Mouse (Mus musculus) hindbrain, embryonic 12.5 days (tissue): ENCODE results near the gene Epha4. TPM values are rescaled to one million over a fixed set of nuclear protein-coding genes. Genes with fewer than 3 reads are reported as not detected.

ENCODE experiments used
- ATAC-seq: fragments of 200-750 bp; cut with Nextera tagmentation; 2 replicates; pipeline ENCODE4 v1.8.0; 2017; ENCODE audit warnings: moderate TSS enrichment; ENCODE audit not compliant: low FRiP score
- H3K27ac ChIP-seq: fragments of 300-500 bp; sonication (generic); 2 replicates; pipeline ENCODE4 v1.5.1; 2016; ENCODE audit warnings: mild to moderate bottlenecking
- H3K27me3 ChIP-seq: fragments of 300-500 bp; sonication (generic); 2 replicates; pipeline ENCODE4 v1.6.1; 2016; ENCODE audit warnings: mild to moderate bottlenecking
- H3K36me3 ChIP-seq: fragments of 300-500 bp; sonication (generic); 2 replicates; pipeline ENCODE4 v1.6.1; 2016; ENCODE audit warnings: mild to moderate bottlenecking
- H3K4me1 ChIP-seq: fragments of 300-500 bp; sonication (generic); 2 replicates; pipeline ENCODE4 v1.6.1; 2016
- H3K4me2 ChIP-seq: fragments of 300-500 bp; sonication (generic); replicated peaks from 2 replicates; pipeline ENCODE4 v1.6.1; 2016; ENCODE audit warnings: mild to moderate bottlenecking
- H3K4me3 ChIP-seq: fragments of 300-500 bp; sonication (generic); 2 replicates; pipeline ENCODE4 v1.5.1; 2016; ENCODE audit warnings: mild to moderate bottlenecking
- H3K9ac ChIP-seq: fragments of 300-500 bp; sonication (generic); 2 replicates; pipeline ENCODE4 v1.6.1; 2016; ENCODE audit warnings: mild to moderate bottlenecking, moderate library complexity
- H3K9me3 ChIP-seq: fragments of 300-500 bp; sonication (generic); replicated peaks from 2 replicates; pipeline ENCODE4 v1.6.1; 2016; ENCODE audit warnings: mild to moderate bottlenecking
- WGBS: fragments of 180-500 bp; shearing (Covaris S2); methylation state at CpG from one replicate; pipeline ENCODE4 v1.1.7; 2016; 5-methylcytosine and 5-hydroxymethylcytosine counted together
- polyA plus RNA-seq: library from polyadenylated mRNA; unstranded; fragments of >200 nt; fragmentation: Nextera tagmentation; extraction: Ambion mirVana; gene quantifications from 2 replicates; pipeline ENCODE4 v1.2.1, GENCODE M21; 2016

The Epha4 gene
- polyA plus RNA-seq, 1 experiment from 2014 or later = 34.5 TPM

- H3K9ac ChIP-seq = no peak overlapping the region
- no peak overlapping the region for H3K4me3 ChIP-seq
- no peaks in the 10 kb centered on the region for H3K9me3 ChIP-seq
- H3K4me1 ChIP-seq = peaks cover 43% of the 10 kb centered on the region
- 91% methylated on average over 8 of the region's 8 CpGs for WGBS
- ATAC-seq = no peak
- H3K36me3 ChIP-seq = no peaks in the 10 kb centered on the region
- no peak overlapping the region for H3K27ac ChIP-seq
- H3K4me2 ChIP-seq = no peak overlapping the region
- no peaks in the 10 kb centered on the region for H3K27me3 ChIP-seq
Measured at GRCm38 (mm10) chr1:77409509-77409908, 105.4 kb downstream of the Epha4 start.

- no peaks in the 10 kb centered on the region for H3K9me3 ChIP-seq
- H3K27me3 ChIP-seq = no peaks in the 10 kb centered on the region
- peaks cover 45% of the 10 kb centered on the region for H3K4me1 ChIP-seq
- no peak overlapping the region for H3K4me3 ChIP-seq
- H3K27ac ChIP-seq = no peak overlapping the region
- no peaks in the 10 kb centered on the region for H3K36me3 ChIP-seq
- ATAC-seq = no peak
- H3K9ac ChIP-seq = no peak overlapping the region
- H3K4me2 ChIP-seq = no peak overlapping the region
- 50% methylated on average over 9 of the region's 9 CpGs for WGBS
Measured at GRCm38 (mm10) chr1:77407417-77407816, 107.5 kb downstream of the Epha4 start.

GRCm38 (mm10) chr1:77406631-77407030 lies 108.3 kb downstream of the Epha4 start:
- Histone ChIP-seq H3K4me2 (no peak overlapping the region), H3K27me3 (no peaks in the 10 kb centered on the region), H3K27ac (no peak overlapping the region), H3K4me3 (no peak overlapping the region), H3K9ac (no peak overlapping the region), H3K9me3 (no peaks in the 10 kb centered on the region), H3K4me1 (peaks cover 46% of the 10 kb centered on the region), H3K36me3 (no peaks in the 10 kb centered on the region)
- WGBS = 29% methylated on average over 9 of the region's 9 CpGs
- no peak for ATAC-seq

GRCm38 (mm10) chr1:77404537-77404936 lies 110.4 kb downstream of the Epha4 start:
- peaks cover 38% of the 10 kb centered on the region for H3K4me1 ChIP-seq
- H3K9ac ChIP-seq = no peak overlapping the region
- H3K36me3 ChIP-seq = peaks cover 2% of the 10 kb centered on the region
- no peak for ATAC-seq
- WGBS = 71% methylated on average over 10 of the region's 10 CpGs
- no peak overlapping the region for H3K27ac ChIP-seq
- H3K4me3 ChIP-seq = no peak overlapping the region
- H3K4me2 ChIP-seq = no peak overlapping the region
- H3K9me3 ChIP-seq = no peaks in the 10 kb centered on the region
- H3K27me3 ChIP-seq = no peaks in the 10 kb centered on the region

- ATAC-seq = no peak
Measured at GRCm38 (mm10) chr1:77402942-77403341, 111.9 kb downstream of the Epha4 start.

GRCm38 (mm10) chr1:77401465-77401864 lies 113.4 kb downstream of the Epha4 start:
- H3K36me3 ChIP-seq = peaks cover 14% of the 10 kb centered on the region
- no peak overlapping the region for H3K9ac ChIP-seq
- no peak for ATAC-seq
- no peak overlapping the region for H3K4me2 ChIP-seq
- H3K4me3 ChIP-seq = no peak overlapping the region
- H3K27me3 ChIP-seq = no peaks in the 10 kb centered on the region
- peaks cover 23% of the 10 kb centered on the region for H3K4me1 ChIP-seq
- WGBS = 85% methylated on average over 1 of the region's 1 CpGs
- no peak overlapping the region for H3K27ac ChIP-seq
- no peaks in the 10 kb centered on the region for H3K9me3 ChIP-seq

More at GRCm38 (mm10) chr1:77402942-77403341, 111.9 kb downstream of the Epha4 start:
- H3K27me3 ChIP-seq = no peaks in the 10 kb centered on the region
- no peak overlapping the region for H3K27ac ChIP-seq
- peaks cover 34% of the 10 kb centered on the region for H3K4me1 ChIP-seq
- H3K36me3 ChIP-seq = peaks cover 9% of the 10 kb centered on the region
- no peaks in the 10 kb centered on the region for H3K9me3 ChIP-seq
- H3K9ac ChIP-seq = no peak overlapping the region
- H3K4me3 ChIP-seq = no peak overlapping the region
- 71% methylated on average over 4 of the region's 4 CpGs for WGBS
- H3K4me2 ChIP-seq = no peak overlapping the region

GRCm38 (mm10) chr1:77391590-77391989 lies 123.3 kb downstream of the Epha4 start:
- Histone ChIP-seq H3K27me3 (no peaks in the 10 kb centered on the region), H3K4me2 (no peak overlapping the region), H3K4me1 (peaks cover 21% of the 10 kb centered on the region), H3K27ac (no peak overlapping the region), H3K4me3 (no peak overlapping the region), H3K36me3 (no peaks in the 10 kb centered on the region; the same call in 1 of the 2 replicates), H3K9me3 (no peaks in the 10 kb centered on the region), H3K9ac (no peak overlapping the region)
- WGBS = 89% methylated on average over 6 of the region's 6 CpGs
- no peak for ATAC-seq

- 89% methylated on average over 2 of the region's 2 CpGs for WGBS
- Histone ChIP-seq H3K36me3 (no peaks in the 10 kb centered on the region; the same call in 1 of the 2 replicates), H3K9me3 (no peaks in the 10 kb centered on the region), H3K27me3 (no peaks in the 10 kb centered on the region), H3K4me1 (peaks cover 30% of the 10 kb centered on the region), H3K4me3 (no peak overlapping the region), H3K27ac (no peak overlapping the region), H3K9ac (no peak overlapping the region), H3K4me2 (no peak overlapping the region)
- no peak for ATAC-seq
Measured at GRCm38 (mm10) chr1:77389069-77389468, 125.8 kb downstream of the Epha4 start.

GRCm38 (mm10) chr1:77388556-77388955 lies 126.3 kb downstream of the Epha4 start:
- no peaks in the 10 kb centered on the region; the same call in 1 of the 2 replicates for H3K36me3 ChIP-seq
- H3K9ac ChIP-seq = no peak overlapping the region
- H3K27ac ChIP-seq = no peak overlapping the region
- H3K9me3 ChIP-seq = no peaks in the 10 kb centered on the region
- no peaks in the 10 kb centered on the region for H3K27me3 ChIP-seq
- H3K4me2 ChIP-seq = no peak overlapping the region
- no peak overlapping the region for H3K4me3 ChIP-seq
- 83% methylated on average over 4 of the region's 4 CpGs for WGBS
- H3K4me1 ChIP-seq = peaks cover 35% of the 10 kb centered on the region
- ATAC-seq = no peak

GRCm38 (mm10) chr1:77385613-77386012 lies 129.3 kb downstream of the Epha4 start:
- Histone ChIP-seq H3K27me3 (no peaks in the 10 kb centered on the region), H3K27ac (no peak overlapping the region), H3K36me3 (peaks cover 8% of the 10 kb centered on the region; the same call in 1 of the 2 replicates), H3K4me3 (no peak overlapping the region), H3K9me3 (no peaks in the 10 kb centered on the region), H3K9ac (no peak overlapping the region), H3K4me2 (no peak overlapping the region), H3K4me1 (peaks cover 32% of the 10 kb centered on the region)
- 52% methylated on average over 8 of the region's 8 CpGs for WGBS
- no peak for ATAC-seq

GRCm38 (mm10) chr1:77383466-77383865 lies 131.4 kb downstream of the Epha4 start:
- H3K27ac ChIP-seq = peak overlapping the region; percentile 5; the same call in 1 of the 2 replicates
- peaks cover 32% of the 10 kb centered on the region for H3K4me1 ChIP-seq
- no peaks in the 10 kb centered on the region for H3K9me3 ChIP-seq
- peaks cover 8% of the 10 kb centered on the region; the same call in 1 of the 2 replicates for H3K36me3 ChIP-seq
- no peaks in the 10 kb centered on the region for H3K27me3 ChIP-seq
- no peak overlapping the region for H3K4me2 ChIP-seq
- WGBS = 49% methylated on average over 11 of the region's 11 CpGs
- no peak overlapping the region for H3K4me3 ChIP-seq
- ATAC-seq = 0 out of 2 replicates have a peak, but pooled peaks have one; percentile 26
- no peak overlapping the region for H3K9ac ChIP-seq

GRCm38 (mm10) chr1:77377550-77377980 lies 137.3 kb downstream of the Epha4 start:
- no peak overlapping the region for H3K27ac ChIP-seq
- peaks cover 28% of the 10 kb centered on the region for H3K36me3 ChIP-seq
- H3K4me1 ChIP-seq = no peaks in the 10 kb centered on the region; the same call in 1 of the 2 replicates
- WGBS = 78% methylated on average over 8 of the region's 8 CpGs
- H3K9me3 ChIP-seq = no peaks in the 10 kb centered on the region
- H3K4me2 ChIP-seq = no peak overlapping the region
- no peak overlapping the region for H3K9ac ChIP-seq
- no peaks in the 10 kb centered on the region for H3K27me3 ChIP-seq
- no peak overlapping the region for H3K4me3 ChIP-seq
- no peak for ATAC-seq

- Histone ChIP-seq H3K4me3 (no peak overlapping the region), H3K27ac (no peak overlapping the region), H3K4me1 (no peaks in the 10 kb centered on the region), H3K9ac (no peak overlapping the region), H3K9me3 (no peaks in the 10 kb centered on the region), H3K4me2 (no peak overlapping the region), H3K27me3 (no peaks in the 10 kb centered on the region), H3K36me3 (peaks cover 36% of the 10 kb centered on the region)
- ATAC-seq = no peak
- 82% methylated on average over 3 of the region's 5 CpGs for WGBS
Measured at GRCm38 (mm10) chr1:77374054-77374453, 140.8 kb downstream of the Epha4 start.
